Mouse (Mus musculus): ENCODE measurements around the gene Unk. TPM values are rescaled to one million over a fixed set of nuclear protein-coding genes. Genes with fewer than 3 reads are reported as not detected.

Gene Unk
- polyA plus RNA-seq (2015; fragmentation: Nextera tagmentation; extraction: Ambion mirVana) = 13.7 and 18.1 TPM in 2 replicates

DNA sequence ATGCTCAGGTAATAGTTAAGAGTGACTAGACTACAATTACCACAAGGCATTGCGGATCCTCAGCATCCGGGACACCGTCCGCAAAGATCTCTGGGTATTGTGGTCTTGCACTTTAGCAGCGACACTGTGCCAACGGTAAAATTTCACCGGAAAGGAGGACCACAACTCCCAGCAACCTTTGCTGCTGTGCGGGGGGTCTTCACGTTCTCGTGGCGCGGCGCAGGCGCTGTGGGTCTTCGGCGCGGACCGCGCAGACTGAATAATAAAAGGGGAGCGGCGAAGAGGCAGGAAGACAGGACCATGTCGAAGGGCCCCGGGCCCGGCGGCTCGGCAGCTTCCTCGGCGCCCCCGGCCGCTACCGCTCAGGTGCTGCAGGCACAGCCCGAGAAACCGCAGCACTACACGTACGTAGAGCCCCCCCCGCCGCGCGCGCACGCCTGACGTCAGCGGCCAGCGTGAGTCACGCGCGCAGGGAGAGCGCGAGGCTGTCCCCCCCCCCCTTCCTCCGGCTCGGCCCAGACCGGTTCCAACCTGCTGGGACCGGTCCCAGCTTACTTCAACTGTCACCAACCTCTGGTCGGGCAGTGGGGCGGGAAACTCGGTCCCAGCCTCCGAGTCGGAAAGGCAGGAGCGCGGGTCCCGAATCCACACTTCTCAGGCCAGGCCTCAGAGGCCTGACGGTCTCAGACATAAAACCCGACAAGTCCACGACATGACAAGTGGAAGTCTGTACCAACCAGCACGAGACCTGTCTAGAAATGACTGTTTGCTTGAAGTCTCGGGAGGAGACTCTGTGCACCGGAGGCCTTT, at the start of gene Unk:
Gene Unk, plus strand, starts transcription at position 235 of the 810 bp plus-strand sequence.

DNA sequence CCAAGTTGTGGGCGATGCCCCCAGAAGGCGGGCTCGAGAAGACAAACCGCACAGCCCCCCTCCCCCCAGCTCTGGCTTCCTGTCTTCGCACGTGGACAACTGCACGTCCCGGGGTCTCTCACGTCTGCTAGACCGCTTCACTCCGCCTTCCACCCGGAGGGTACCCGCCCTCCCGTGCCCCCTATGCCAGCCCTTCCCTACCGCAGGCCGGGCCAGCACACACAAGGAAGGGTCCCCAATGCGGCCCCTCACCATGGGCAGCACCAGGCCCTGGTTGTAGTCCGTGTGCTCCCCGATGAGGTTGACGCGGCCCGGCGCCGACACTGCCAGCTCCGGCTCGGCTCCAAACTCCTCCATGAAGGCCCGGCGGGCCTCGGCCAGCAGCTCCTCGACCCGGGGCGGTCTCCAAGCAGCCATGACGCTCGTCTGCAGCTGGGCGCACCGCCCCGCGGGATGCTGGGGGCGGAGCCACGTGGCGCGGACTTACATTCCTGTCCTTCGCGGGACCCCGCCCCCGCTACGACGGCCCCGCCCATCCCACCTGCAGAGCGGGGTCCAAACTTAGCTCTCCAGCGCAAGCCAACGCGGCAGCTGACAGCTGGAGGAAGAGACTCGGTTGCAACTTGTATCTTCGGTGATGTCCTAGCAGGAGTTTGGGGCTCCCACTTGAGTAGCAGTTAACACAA, 17.7 kb upstream of the Unk start, which contains the start of gene Galk1:
Gene Galk1, minus strand, starts transcription at position 458 of the 686 bp plus-strand sequence.

DNA sequence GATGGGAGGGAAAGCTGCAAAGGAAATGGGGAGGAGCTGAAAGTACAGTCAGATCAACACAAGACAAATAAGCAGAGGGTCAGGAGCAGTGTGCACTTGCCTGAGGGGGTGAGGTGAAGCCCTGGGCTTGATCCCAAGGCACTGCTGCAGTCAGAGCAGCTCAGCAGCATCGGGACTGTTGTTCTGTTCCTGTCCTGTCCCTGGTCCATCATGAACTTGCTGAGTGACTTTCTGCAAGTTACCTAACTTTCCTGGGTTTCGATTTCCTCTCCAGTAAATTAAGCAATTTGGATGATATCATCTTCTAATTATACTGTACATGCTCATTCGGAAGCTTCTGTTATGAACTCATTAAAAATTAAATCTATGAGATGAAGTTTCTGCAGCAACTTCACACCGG, 2.4 kb upstream of the Unk start, which contains the start of gene H3f3b:
Gene H3f3b, minus strand, starts transcription at position 207 of the 400 bp plus-strand sequence.

GRCm38 (mm10) chr11:116077446-116078204, 47.5 kb downstream of the Unk start, which contains the start of gene Unc13d:
TSS of gene Unc13d (minus strand) at chr11:116077961.

GRCm38 (mm10) chr11:116086258-116087193, 56.4 kb downstream of the Unk start, which contains the start of gene Wbp2:
TSS of gene Wbp2 (minus strand) at chr11:116086995.

Other genes with a start within 250 kb of the Unk start
- 10.1 and 12.8 TPM in 2 replicates for gene Caskin2, start 216.7 kb upstream of the Unk start, polyA plus RNA-seq (2015; fragmentation: Nextera tagmentation; extraction: Ambion mirVana)
- gene Tsen54, start 215.6 kb upstream of the Unk start, polyA plus RNA-seq (2015; fragmentation: Nextera tagmentation; extraction: Ambion mirVana) = 15.9 and 20.0 TPM in 2 replicates
- gene Llgl2, start 206.3 kb upstream of the Unk start, polyA plus RNA-seq (2015; fragmentation: Nextera tagmentation; extraction: Ambion mirVana) = 4.5 and 6.5 TPM in 2 replicates
- 0.32 and 1.4 TPM in 2 replicates for gene Myo15b, start 171.9 kb upstream of the Unk start, polyA plus RNA-seq (2015; fragmentation: Nextera tagmentation; extraction: Ambion mirVana)
- 6.9 and 8.5 TPM in 2 replicates for gene Smim5, start 130.4 kb upstream of the Unk start, polyA plus RNA-seq (2015; fragmentation: Nextera tagmentation; extraction: Ambion mirVana)
- gene Smim6, start 118.3 kb upstream of the Unk start, polyA plus RNA-seq (2015; fragmentation: Nextera tagmentation; extraction: Ambion mirVana) = 1.3 and 1.4 TPM in 2 replicates
- gene Sap30bp, start 97.0 kb upstream of the Unk start, polyA plus RNA-seq (2015; fragmentation: Nextera tagmentation; extraction: Ambion mirVana) = 41.6 and 42.6 TPM in 2 replicates
- gene Recql5, start 96.8 kb upstream of the Unk start, polyA plus RNA-seq (2015; fragmentation: Nextera tagmentation; extraction: Ambion mirVana) = 6.3 and 12.8 TPM in 2 replicates
- gene Itgb4, start 55.6 kb upstream of the Unk start, polyA plus RNA-seq (2015; fragmentation: Nextera tagmentation; extraction: Ambion mirVana) = 2.2 and 3.0 TPM in 2 replicates
- 111 and 122 TPM in 2 replicates for gene Galk1, start 17.6 kb upstream of the Unk start, polyA plus RNA-seq (2015; fragmentation: Nextera tagmentation; extraction: Ambion mirVana)
- gene H3f3b, start 2.4 kb upstream of the Unk start, polyA plus RNA-seq (2015; fragmentation: Nextera tagmentation; extraction: Ambion mirVana) = 1,269 and 1,294 TPM in 2 replicates
- 2.0 TPM in 2 replicates for gene Unc13d, start 47.6 kb downstream of the Unk start, polyA plus RNA-seq (2015; fragmentation: Nextera tagmentation; extraction: Ambion mirVana)
- gene Wbp2, start 56.7 kb downstream of the Unk start, polyA plus RNA-seq (2015; fragmentation: Nextera tagmentation; extraction: Ambion mirVana) = 123 and 155 TPM in 2 replicates
- 23.7 and 29.6 TPM in 2 replicates for gene Trim47, start 96.9 kb downstream of the Unk start, polyA plus RNA-seq (2015; fragmentation: Nextera tagmentation; extraction: Ambion mirVana)
- 3.2 and 3.5 TPM in 2 replicates for gene Trim65, start 100.8 kb downstream of the Unk start, polyA plus RNA-seq (2015; fragmentation: Nextera tagmentation; extraction: Ambion mirVana)
- 52.3 and 86.2 TPM in 2 replicates for gene Mrpl38, start 108.5 kb downstream of the Unk start, polyA plus RNA-seq (2015; fragmentation: Nextera tagmentation; extraction: Ambion mirVana)
- 12.9 and 18.1 TPM in 2 replicates for gene Fbf1, start 137.8 kb downstream of the Unk start, polyA plus RNA-seq (2015; fragmentation: Nextera tagmentation; extraction: Ambion mirVana)
- 48.9 and 49.5 TPM in 2 replicates for gene Ten1, start 168.5 kb downstream of the Unk start, polyA plus RNA-seq (2015; fragmentation: Nextera tagmentation; extraction: Ambion mirVana)
- 37.2 and 49.8 TPM in 2 replicates for gene Acox1, start 168.7 kb downstream of the Unk start, polyA plus RNA-seq (2015; fragmentation: Nextera tagmentation; extraction: Ambion mirVana)
- gene Evpl, start 207.8 kb downstream of the Unk start, polyA plus RNA-seq (2015; fragmentation: Nextera tagmentation; extraction: Ambion mirVana) = 1.4 and 1.9 TPM in 2 replicates
- 40.4 and 59.2 TPM in 2 replicates for gene Srp68, start 243.9 kb downstream of the Unk start, polyA plus RNA-seq (2015; fragmentation: Nextera tagmentation; extraction: Ambion mirVana)

Measured in adrenal gland, postnatal 0 days (tissue).